Mouse (Mus musculus) thymus, adult 2 months (tissue): ENCODE data around the gene Tead2.

Experiments
- CTCF ChIP-seq: fragments of 200-500 bp; IDR thresholded peaks from 2 replicates; pipeline ENCODE4 v1.5.1; 2012; ENCODE audit warnings: mild to moderate bottlenecking, control low read depth, low read length, moderate library complexity, borderline replicate concordance; ENCODE audit not compliant: control insufficient read depth, poor library complexity, insufficient read depth; ENCODE audit errors: extremely low read depth
- POLR2A ChIP-seq: fragments of 200-500 bp; IDR thresholded peaks from 2 replicates; pipeline ENCODE4 v1.6.1; 2012; ENCODE audit warnings: mild to moderate bottlenecking, low read length, control low read depth, moderate library complexity; ENCODE audit not compliant: control insufficient read depth, poor library complexity, insufficient read depth; ENCODE audit errors: extremely low read depth

DNA sequence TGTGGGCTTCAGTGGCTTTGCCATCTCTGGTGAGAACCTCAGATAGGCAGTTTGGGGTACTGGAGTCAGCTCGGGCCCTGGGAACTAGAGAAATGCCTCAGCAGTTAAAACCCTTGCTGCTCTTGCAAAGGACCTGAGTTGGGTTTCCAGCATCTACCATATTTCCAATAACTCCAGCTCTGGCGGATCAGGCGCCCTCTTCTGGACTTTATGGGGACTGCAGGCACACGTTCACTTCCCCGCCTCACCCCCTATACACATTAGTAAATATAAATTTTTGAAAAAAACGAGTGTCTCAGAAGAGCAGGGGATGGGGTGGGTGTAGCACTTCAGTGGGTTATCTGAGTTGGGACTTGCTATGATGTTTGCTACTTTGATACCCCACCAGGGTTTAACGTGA lies 42.6 kb upstream of the Tead2 start:
- TF ChIP-seq CTCF = peak; percentile 49; the same call in 1 of the 2 replicates
- no peak for TF ChIP-seq POLR2A
